Mouse (Mus musculus): ENCODE results near the gene Prss33.

DNA sequence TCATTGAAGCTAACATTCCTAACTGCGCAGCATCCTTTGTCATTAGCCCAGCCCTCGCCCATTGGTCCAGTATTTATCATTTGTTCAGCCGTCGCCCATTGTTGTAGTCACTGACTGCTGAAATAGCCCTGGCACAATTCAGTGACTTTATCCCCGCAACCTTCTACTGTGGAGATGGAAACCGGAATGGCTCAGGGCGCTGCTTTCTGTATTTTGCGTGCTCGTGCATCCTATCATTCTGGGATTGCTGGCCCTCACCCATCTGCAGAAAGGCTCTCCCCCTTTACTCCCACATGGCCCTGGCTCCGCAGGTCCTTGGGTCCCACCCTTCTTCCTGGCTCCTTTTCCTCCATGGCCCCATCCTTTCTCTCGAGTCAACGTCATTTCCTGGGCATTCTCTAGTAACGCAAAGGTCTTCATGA, 49.3 kb downstream of the Prss33 start:
- TF ChIP-seq POLR2A (IDR thresholded peaks at IDR 0.05; ENCODE audit: borderline replicate concordance, insufficient read depth, low read length) = peak; percentile 54; the same call in 1 of the 2 replicates
- no peak for TF ChIP-seq CTCF (IDR thresholded peaks at IDR 0.05; ENCODE audit: borderline replicate concordance, insufficient read depth, low read depth, low read length)
